Mouse (Mus musculus): ENCODE measurements around the gene Rab35. TPM values are rescaled to one million over a fixed set of nuclear protein-coding genes. Genes with fewer than 3 reads are reported as not detected.

Rab35 gene
- total and polyA plus RNA-seq, 3 experiments: 33.8 to 62.2 (median 37.5) TPM

- TF ChIP-seq IRF4 (IDR thresholded peaks at IDR 0.05; ENCODE audit: low read depth, low read length) (no peak), MAX (IDR thresholded peaks at IDR 0.05; ENCODE audit: low read length) (no peak), USF1 (IDR thresholded peaks at IDR 0.05; ENCODE audit: low read depth, low read length) (no peak), ELF1 (IDR thresholded peaks at IDR 0.05; ENCODE audit: low read depth, low read length) (no peak), SIN3A (IDR thresholded peaks at IDR 0.05; ENCODE audit: low read length) (no peak), POLR2A (IDR thresholded peaks at IDR 0.05; ENCODE audit: low read depth, low read length) (no peak), CHD1 (IDR thresholded peaks at IDR 0.05; ENCODE audit: low read depth, low read length) (no peak), MAFK (IDR thresholded peaks at IDR 0.05; ENCODE audit: insufficient replicate concordance, low read length) (no peak), TBP (conservative IDR thresholded peaks at IDR 0.05; ENCODE audit: low read depth, low read length) (no peak)
- Histone ChIP-seq H3K27ac (ENCODE audit: insufficient read depth, low read depth) (no peak overlapping the region), H3K9ac (ENCODE audit: insufficient read depth, low read depth) (no peak overlapping the region), H3K4me1 (ENCODE audit: control insufficient read depth in 1 of 2, insufficient read depth in 2 of 2) (peaks cover 6 to 24% of the 10 kb centered on the region in 2 experiments; a peak in 3 of 4 replicates), H3K4me2 (ENCODE audit: insufficient read depth, low read depth, poor library complexity, severe bottlenecking) (no peak overlapping the region), H3K27me3 (replicated peaks) (no peaks in the 10 kb centered on the region), H3K36me3 (replicated peaks in 1 of 2; ENCODE audit: control insufficient read depth in 1 of 2, insufficient read depth in 1 of 2, low read length in 1 of 2) (peaks cover 44 to 53% of the 10 kb centered on the region in 2 experiments), H3K9me3 (replicated peaks; ENCODE audit: low read length) (no peaks in the 10 kb centered on the region), H3K79me2 (replicated peaks; ENCODE audit: control insufficient read depth, extremely low read depth, insufficient read depth, poor library complexity, severe bottlenecking) (no peaks in the 10 kb centered on the region), H3K4me3 (replicated peaks in 1 of 3; ENCODE audit: low read depth in 2 of 3, low read length in 2 of 3, poor library complexity in 1 of 3) (no peak overlapping the region)
- dilution Hi-C loops (cut with MboI; ENCODE audit: extremely low pct_ligation_motif_present, extremely low pct_unique_long_range_greater_than_20kb, low sequenced_read_pairs) (no loop called here), in situ Hi-C loops (cut with MboI; ENCODE audit: low pct_ligation_motif_present, low pct_unique_long_range_greater_than_20kb, low sequenced_read_pairs) (no loop called here)
- DNase-seq (ENCODE audit: extremely low read depth): no peak
Observed at GRCm38 (mm10) chr5:115622686-115623085, 9.0 kb upstream of the Rab35 start.

DNA sequence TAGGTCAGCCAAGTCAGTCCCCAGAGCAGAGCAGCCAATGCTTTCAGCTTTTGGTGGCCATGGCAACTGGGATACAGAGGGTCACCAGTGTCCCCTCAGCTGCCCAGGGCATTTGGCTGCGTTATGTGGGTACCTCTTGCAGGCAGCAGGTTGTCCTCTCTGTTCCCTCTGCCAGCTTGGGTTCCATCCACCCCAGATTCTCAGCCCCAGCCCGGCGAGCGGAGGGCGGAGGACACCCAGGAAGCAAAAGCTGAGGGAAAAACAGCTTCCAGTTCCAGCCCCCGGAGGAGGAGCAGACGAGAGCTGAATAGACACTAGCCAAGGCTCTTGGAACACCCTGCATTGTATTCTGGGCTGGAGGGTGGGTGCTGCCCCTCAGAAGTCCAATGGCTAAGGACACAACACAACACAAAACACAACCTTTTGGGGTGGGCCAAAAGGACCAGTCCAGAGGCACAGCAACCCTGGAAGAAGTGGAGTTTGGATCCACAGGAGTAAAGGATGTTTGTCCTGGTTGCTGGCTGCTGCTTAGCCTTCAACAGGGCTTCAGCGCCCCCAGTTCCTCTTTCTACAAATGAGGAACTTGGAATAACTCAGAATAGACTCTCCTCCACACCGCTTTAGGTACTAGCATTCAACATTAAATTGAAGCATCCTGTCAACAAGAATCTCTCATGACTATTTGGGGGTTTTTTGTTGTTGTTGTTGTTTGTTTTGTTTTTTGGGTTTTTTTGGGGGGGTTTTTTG is 7.8 kb upstream of the Rab35 start:
- no peak overlapping the region for H3K4me3 ChIP-seq (replicated peaks in 1 of 3; ENCODE audit: low read depth in 2 of 3, low read length in 2 of 3, poor library complexity in 1 of 3)
- peaks cover 13 to 36% of the 10 kb centered on the region in 2 experiments for H3K4me1 ChIP-seq (ENCODE audit: control insufficient read depth in 1 of 2, insufficient read depth in 2 of 2)
- H3K4me2 ChIP-seq (ENCODE audit: insufficient read depth, low read depth, poor library complexity, severe bottlenecking): no peak overlapping the region
- dilution Hi-C loops (cut with MboI; ENCODE audit: extremely low pct_ligation_motif_present, extremely low pct_unique_long_range_greater_than_20kb, low sequenced_read_pairs): no loop called here
- peak; percentile 66 for DNase-seq (ENCODE audit: extremely low read depth)
- H3K27ac ChIP-seq (ENCODE audit: insufficient read depth, low read depth): no peak overlapping the region
- TF ChIP-seq ELF1 (IDR thresholded peaks at IDR 0.05; ENCODE audit: low read depth, low read length) (no peak), MEF2A (IDR thresholded peaks at IDR 0.05; ENCODE audit: borderline replicate concordance, low read depth, low read length) (no peak), ZNF384 (IDR thresholded peaks at IDR 0.05; ENCODE audit: low read depth, low read length) (no peak), JUND (conservative IDR thresholded peaks at IDR 0.05; ENCODE audit: low read depth, low read length) (no peak), E2F4 (IDR thresholded peaks at IDR 0.05; ENCODE audit: insufficient replicate concordance, low read depth, low read length) (no peak), USF2 (conservative IDR thresholded peaks at IDR 0.05; ENCODE audit: low read depth, low read length) (no peak), EP300 (IDR thresholded peaks at IDR 0.05; ENCODE audit: low read length) (peak; percentile 65), IRF4 (IDR thresholded peaks at IDR 0.05; ENCODE audit: low read depth, low read length) (peak; percentile 51; the same call in 1 of the 2 replicates), CHD1 (IDR thresholded peaks at IDR 0.05; ENCODE audit: low read depth, low read length) (no peak)
- in situ Hi-C loops (cut with MboI; ENCODE audit: low pct_ligation_motif_present, low pct_unique_long_range_greater_than_20kb, low sequenced_read_pairs): no loop called here
- H3K79me2 ChIP-seq (replicated peaks; ENCODE audit: control insufficient read depth, extremely low read depth, insufficient read depth, poor library complexity, severe bottlenecking): no peaks in the 10 kb centered on the region
- H3K9me3 ChIP-seq (replicated peaks; ENCODE audit: low read length): no peaks in the 10 kb centered on the region
- H3K36me3 ChIP-seq (replicated peaks in 1 of 2; ENCODE audit: control insufficient read depth in 1 of 2, insufficient read depth in 1 of 2, low read length in 1 of 2): peaks cover 32 to 41% of the 10 kb centered on the region in 2 experiments
- H3K27me3 ChIP-seq (replicated peaks): no peaks in the 10 kb centered on the region
- no peak overlapping the region for H3K9ac ChIP-seq (ENCODE audit: insufficient read depth, low read depth)

All from CH12.LX (cell line).